Mouse (Mus musculus) heart, embryonic 10.5 days (tissue): ENCODE data around the gene Samd14. TPM values are rescaled to one million over a fixed set of nuclear protein-coding genes. Genes with fewer than 3 reads are reported as not detected.
"Not testable (repeated sequence)": the region's sequence is repeated elsewhere in the genome, so short reads cannot be mapped to it uniquely, and the experiment has no call there.

Experiments
- DNase-seq: peaks from one replicate; pipeline ENCODE4 v3.0.0-alpha.2; 2017; ENCODE audit warnings: low spot score
- H3K27ac ChIP-seq: fragments of 300-500 bp; sonication (generic); 2 replicates; pipeline ENCODE4 v1.5.1; 2016; ENCODE audit warnings: mild to moderate bottlenecking
- H3K27me3 ChIP-seq: fragments of 300-500 bp; sonication (generic); 2 replicates; pipeline ENCODE4 v1.6.1; 2016; ENCODE audit warnings: mild to moderate bottlenecking; ENCODE audit not compliant: poor library complexity, insufficient read depth, severe bottlenecking
- H3K36me3 ChIP-seq: fragments of 300-500 bp; sonication (generic); 2 replicates; pipeline ENCODE4 v1.6.1; 2016; ENCODE audit warnings: mild to moderate bottlenecking, moderate library complexity
- H3K4me1 ChIP-seq: fragments of 300-500 bp; sonication (generic); 2 replicates; pipeline ENCODE4 v1.6.1; 2016; ENCODE audit warnings: mild to moderate bottlenecking
- H3K4me3 ChIP-seq: fragments of 300-500 bp; sonication (generic); 2 replicates; pipeline ENCODE4 v1.5.1; 2016; ENCODE audit warnings: mild to moderate bottlenecking, moderate library complexity
- H3K9me3 ChIP-seq: fragments of 300-500 bp; sonication (generic); 2 replicates; pipeline ENCODE4 v1.6.1; 2016; ENCODE audit warnings: mild to moderate bottlenecking, moderate library complexity
- WGBS: fragments of 180-500 bp; shearing (Covaris S2); methylation state at CpG from one replicate; pipeline ENCODE4 v1.1.7; 2016; 5-methylcytosine and 5-hydroxymethylcytosine counted together
- polyA plus RNA-seq: library from polyadenylated mRNA; unstranded; fragments of >200 nt; fragmentation: Nextera tagmentation; extraction: Ambion mirVana; gene quantifications from 2 replicates; pipeline ENCODE4 v1.2.1, GENCODE M21; 2016

Samd14 gene
- polyA plus RNA-seq, 1 experiment from 2014 or later: 18.8 TPM

DNA sequence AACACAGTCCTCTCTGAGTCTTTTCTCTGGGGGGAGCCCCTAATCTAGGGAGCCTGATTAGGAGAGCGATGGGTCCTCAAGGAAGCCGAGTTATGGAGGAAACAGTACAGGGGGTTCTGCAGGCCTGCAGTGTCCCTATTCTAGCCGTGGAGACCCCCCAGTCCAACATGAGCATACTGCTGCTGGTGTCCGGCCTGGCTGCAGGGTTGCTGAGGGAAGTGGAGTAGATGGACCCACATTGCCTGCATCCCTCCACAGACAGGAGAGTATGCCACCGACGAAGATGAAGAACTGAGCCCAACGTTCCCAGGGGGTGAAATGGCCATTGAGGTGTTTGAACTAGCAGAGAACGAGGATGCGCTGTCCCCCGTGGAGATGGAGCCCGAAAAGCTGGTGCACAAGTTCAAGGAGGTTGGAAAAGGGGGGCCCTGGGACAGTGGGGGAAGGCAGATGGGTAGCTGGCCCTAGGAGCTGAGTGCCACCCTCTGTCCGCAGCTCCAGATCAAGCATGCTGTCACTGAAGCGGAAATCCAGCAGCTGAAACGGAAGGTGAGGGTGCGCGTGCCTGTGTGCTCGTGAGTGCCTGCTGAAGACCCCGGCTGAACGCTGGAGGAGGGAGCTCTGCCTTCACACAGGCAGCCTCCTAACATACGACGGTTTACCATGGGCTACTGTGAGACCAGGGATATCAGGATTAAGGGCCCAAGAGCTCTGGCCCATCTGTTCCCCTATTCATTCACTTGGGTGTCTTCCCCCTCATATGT is 7.9 kb upstream of the Samd14 start:
- no peak for DNase-seq
- Histone ChIP-seq H3K9me3 (no peaks in the 10 kb centered on the region), H3K27me3 (no peaks in the 10 kb centered on the region), H3K4me1 (peaks cover 81% of the 10 kb centered on the region), H3K4me3 (no peak overlapping the region), H3K27ac (peak overlapping the region; percentile 66; the same call in 1 of the 2 replicates), H3K36me3 (peaks cover 89% of the 10 kb centered on the region)
- WGBS: 88% methylated on average over 21 of the region's 21 CpGs

DNA sequence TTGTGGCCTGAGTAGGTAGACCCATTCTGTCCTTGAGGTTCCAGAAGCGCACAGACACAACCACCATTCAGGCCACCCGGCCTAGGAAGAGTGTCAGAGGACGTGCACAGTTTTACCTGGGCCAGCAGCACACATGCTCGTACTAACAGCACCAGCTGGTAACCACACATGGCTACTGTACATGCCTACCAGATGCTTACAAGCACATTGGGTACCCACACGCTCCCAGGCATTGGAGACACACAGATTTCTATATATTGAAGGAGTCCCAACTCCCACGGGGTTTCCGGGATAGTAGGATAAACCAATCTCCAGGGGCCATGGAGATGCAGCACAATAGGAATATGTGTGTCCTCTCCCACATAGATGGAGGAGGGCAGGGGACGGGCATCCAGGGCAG is 7.0 kb upstream of the Samd14 start:
- Histone ChIP-seq H3K9me3 (no peaks in the 10 kb centered on the region), H3K27me3 (no peaks in the 10 kb centered on the region), H3K36me3 (peaks cover 80% of the 10 kb centered on the region), H3K4me3 (no peak overlapping the region), H3K4me1 (peaks cover 84% of the 10 kb centered on the region), H3K27ac (no peak overlapping the region)
- no peak for DNase-seq
- 90% methylated on average over 8 of the region's 8 CpGs for WGBS

DNA sequence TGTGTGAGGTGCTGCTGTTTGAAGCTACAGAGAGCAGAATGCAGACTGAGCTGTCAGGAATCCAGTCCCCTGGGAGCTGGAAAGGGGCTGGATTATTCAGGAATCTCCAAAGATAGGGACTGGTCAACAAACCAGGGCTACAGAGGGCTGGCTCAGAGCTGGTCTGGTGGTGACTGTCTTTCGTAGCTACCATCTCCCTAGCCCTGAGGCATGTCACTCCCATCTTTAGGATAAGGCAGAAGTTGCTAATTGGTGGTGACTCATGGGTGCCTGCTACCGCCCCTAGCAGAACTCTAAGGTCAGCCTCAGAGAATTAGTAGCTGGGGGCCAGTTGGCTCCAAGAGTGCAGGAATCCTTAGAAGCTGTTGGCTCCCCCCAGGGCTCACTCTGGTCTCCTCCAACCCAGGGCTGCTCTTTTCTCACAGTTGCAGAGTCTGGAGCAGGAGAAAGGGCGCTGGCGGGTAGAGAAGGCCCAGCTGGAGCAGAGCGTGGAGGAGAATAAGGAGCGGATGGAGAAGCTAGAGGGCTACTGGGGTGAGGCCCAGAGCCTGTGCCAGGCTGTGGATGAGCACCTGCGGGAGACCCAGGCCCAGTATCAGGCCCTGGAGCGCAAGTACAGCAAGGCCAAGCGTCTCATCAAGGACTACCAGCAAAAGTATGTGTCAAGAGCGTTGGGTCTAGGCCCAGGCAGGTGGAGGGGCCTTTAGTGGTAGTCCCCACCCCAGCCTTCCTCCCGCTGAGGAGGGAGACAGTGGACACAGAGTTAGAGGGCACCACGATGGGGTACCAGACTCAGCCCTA is 5.3 kb upstream of the Samd14 start:
- Histone ChIP-seq H3K27ac (peak overlapping the region; percentile 74), H3K4me3 (peak overlapping the region; percentile 25; the same call in 1 of the 2 replicates), H3K9me3 (no peaks in the 10 kb centered on the region), H3K4me1 (peaks cover 84% of the 10 kb centered on the region), H3K27me3 (no peaks in the 10 kb centered on the region), H3K36me3 (peaks cover 64% of the 10 kb centered on the region)
- DNase-seq: no peak
- WGBS: 65% methylated on average over 12 of the region's 12 CpGs

DNA sequence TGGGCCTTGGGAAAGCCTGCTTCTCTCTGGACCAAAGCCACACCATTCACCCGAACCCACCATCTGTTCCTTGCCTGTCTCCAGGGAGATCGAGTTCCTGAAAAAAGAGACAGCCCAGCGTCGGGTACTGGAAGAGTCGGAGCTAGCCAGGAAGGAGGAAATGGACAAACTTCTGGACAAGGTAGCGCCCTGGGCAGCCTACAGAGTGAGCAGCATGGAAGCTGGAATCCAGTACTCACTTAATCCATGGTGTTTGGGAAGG is 4.8 kb upstream of the Samd14 start:
- Histone ChIP-seq H3K4me1 (peaks cover 88% of the 10 kb centered on the region), H3K36me3 (peaks cover 59% of the 10 kb centered on the region), H3K9me3 (no peaks in the 10 kb centered on the region), H3K27ac (peak overlapping the region; percentile 74), H3K27me3 (no peaks in the 10 kb centered on the region), H3K4me3 (no peak overlapping the region)
- no peak for DNase-seq
- WGBS: 69% methylated on average over 6 of the region's 6 CpGs

DNA sequence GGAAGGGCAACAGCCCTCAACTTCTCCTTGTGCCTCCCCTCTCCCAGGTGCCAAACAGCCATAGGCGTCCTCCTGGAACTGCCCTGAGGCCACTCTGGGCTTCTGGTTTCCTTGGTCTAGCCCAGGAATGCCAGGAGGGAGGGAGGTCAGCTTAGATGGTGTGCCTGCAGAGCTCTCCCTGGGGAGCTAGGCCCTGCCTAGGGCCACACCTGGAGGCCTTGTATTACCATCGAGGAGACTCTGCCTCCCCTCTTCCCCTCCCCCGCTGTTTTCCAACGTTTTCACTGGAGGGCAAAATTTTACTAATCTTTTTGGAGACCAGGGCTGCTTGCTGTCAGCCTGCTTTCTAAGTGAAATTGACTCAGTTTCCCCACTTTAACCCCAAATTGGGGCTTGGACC is 3.6 kb upstream of the Samd14 start:
- peak overlapping the region; percentile 57 for H3K4me3 ChIP-seq
- peaks cover 85% of the 10 kb centered on the region for H3K4me1 ChIP-seq
- no peaks in the 10 kb centered on the region for H3K27me3 ChIP-seq
- peaks cover 47% of the 10 kb centered on the region for H3K36me3 ChIP-seq
- H3K27ac ChIP-seq: peak overlapping the region; percentile 85
- DNase-seq: no peak
- 44% methylated on average over 4 of the region's 4 CpGs for WGBS
- no peaks in the 10 kb centered on the region for H3K9me3 ChIP-seq

DNA sequence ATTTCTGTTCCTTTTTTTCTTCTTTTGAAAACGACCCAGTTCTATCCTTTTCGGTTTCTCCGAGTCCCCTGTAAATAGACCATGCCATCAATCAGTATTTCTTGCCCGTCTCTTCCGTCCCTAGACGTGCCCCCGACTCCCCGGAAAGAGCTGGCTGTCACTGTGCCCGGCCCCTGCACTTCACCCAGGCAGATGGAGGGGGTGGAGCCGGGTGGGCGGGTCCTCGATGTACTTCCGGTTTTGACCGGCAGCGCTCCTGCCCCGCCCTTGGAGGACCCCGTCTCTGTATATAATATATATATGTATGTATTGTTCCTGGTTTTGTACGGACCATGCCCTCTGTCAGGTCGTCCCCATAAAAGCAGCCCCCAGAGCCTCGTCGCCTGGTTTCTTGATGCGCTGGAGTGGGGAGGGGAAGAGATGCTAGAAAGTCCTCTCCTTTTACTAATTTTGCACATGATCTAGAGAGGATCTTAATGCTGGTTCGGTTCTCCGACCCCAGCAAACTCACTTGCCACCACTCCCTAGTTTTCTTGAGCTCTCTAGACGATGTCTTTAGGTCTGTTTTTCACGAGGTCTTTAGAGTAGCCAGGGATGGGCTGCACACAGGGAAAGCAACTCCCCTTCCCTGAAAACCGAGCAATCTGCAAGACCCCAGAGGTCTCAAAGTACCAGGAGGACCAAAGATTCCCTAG is 3.0 kb upstream of the Samd14 start:
- peaks cover 86% of the 10 kb centered on the region for H3K4me1 ChIP-seq
- 2% methylated on average over 27 of the region's 27 CpGs for WGBS

DNA sequence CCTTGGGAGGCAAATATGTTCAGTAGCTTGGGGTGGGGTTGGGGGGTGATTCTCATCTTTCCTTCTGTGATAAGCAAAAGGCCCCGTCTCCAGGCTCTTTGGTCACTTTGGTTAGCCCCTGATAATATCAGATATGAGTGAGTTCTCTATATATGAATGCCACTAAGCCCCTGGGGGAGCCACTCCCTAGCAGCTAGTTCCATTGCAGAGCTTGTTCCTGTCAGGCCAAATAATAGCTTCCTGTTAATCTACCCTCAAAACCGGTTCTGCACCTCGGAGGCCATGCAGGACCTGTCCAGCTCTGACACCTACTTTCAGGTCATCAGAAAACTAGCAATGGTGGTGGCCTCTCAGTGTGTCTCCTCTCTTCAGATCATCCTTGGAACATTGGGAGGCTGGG is 2.3 kb upstream of the Samd14 start:
- no peak for DNase-seq
- Histone ChIP-seq H3K27me3 (no peaks in the 10 kb centered on the region), H3K27ac (peak overlapping the region; percentile 85; the same call in 1 of the 2 replicates), H3K9me3 (no peaks in the 10 kb centered on the region), H3K4me3 (no peak overlapping the region), H3K36me3 (peaks cover 34% of the 10 kb centered on the region), H3K4me1 (peaks cover 90% of the 10 kb centered on the region)
- WGBS: 59% methylated on average over 3 of the region's 3 CpGs

More for the DNA sequence above, 3.0 kb upstream of the Samd14 start:
- Histone ChIP-seq H3K27me3 (no peaks in the 10 kb centered on the region), H3K4me3 (peak overlapping the region; percentile 57), H3K36me3 (peaks cover 42% of the 10 kb centered on the region), H3K27ac (peak overlapping the region; percentile 85), H3K9me3 (no peaks in the 10 kb centered on the region)
- peak; percentile 93 for DNase-seq

DNA sequence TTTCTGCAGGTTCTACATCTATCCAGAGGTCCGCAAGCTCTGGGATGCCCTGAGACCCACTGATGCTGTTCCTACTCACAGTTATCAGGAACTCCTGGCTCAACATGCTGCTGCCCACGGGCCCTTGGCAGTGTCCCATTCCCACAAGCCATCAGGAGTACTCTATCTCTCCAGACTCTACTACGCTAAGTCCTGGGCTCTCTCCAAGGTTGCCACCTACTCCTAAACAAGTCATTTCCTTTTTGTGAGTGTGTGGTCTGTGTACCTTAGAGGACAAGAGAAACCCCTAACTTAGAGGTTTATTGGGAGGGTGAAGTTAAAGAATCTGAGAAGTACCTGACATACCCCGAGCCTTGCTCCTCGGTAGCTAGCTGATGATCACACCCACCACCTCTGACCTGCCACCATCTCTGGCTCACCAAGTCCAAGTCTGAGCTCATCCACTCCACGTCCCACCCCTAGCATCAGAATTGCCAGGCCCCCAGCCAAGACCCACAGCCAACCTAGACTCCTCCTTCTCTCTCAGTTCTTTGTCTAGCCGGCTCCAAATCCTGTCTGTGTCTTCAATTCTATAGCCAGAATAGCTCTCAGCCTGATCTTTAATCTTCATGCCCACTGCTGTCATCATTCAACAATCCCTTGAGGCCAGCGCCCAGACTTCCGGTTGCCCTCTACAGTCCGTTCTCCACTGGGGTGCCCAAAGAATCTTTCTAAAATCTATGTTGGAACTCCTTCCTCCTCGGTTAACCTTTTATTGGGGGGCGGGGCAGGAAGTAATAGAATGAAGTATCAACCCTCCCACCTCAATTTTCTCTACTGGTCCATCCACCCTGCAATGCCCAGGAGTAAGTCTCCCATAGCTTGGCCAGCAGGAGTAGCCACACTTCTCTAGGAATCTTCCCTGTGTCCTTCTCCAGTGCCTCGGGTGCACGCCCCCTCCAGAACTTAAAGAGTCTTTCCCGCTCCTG is 734 bp upstream of the Samd14 start:
- H3K27ac ChIP-seq: peak overlapping the region; percentile 94
- no peaks in the 10 kb centered on the region for H3K9me3 ChIP-seq
- peaks cover 83% of the 10 kb centered on the region for H3K4me1 ChIP-seq
- H3K27me3 ChIP-seq: no peaks in the 10 kb centered on the region
- no peak for DNase-seq
- 35% methylated on average over 15 of the region's 15 CpGs for WGBS
- H3K36me3 ChIP-seq: peaks cover 20% of the 10 kb centered on the region
- H3K4me3 ChIP-seq: peak overlapping the region; percentile 80

DNA sequence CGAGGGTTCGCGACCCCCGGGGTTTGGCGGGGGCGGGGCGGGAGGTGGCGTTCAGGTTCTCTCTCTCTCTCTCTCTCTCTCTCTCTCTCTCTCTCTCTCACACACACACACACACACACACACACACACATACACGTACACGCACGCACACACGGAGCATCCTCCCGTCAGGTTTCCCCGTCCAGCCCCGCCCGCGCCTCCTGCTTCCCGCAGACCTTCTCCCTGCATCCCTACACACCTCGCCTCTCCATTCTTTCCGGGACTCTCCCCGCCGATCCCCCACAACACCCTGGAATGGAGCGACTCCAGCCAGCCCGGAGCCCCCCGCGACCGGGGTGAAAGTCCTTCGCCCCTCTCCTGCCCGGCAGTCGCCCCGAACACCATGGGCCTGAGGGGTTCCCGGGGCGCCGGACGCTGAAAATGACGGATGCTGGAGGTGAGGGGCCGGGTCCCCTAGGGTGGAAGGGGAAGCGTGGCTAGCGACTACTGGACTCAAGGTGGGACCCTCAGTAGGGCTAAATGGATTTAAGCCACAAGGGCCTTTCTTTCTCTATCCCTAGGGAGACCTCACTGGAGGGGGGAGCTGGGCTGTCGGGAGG is 561 bp downstream of the Samd14 start:
- Histone ChIP-seq H3K4me1 (peaks cover 73% of the 10 kb centered on the region), H3K27ac (peak overlapping the region; percentile 94), H3K36me3 (peaks cover 16% of the 10 kb centered on the region), H3K9me3 (no peaks in the 10 kb centered on the region), H3K4me3 (peak overlapping the region; percentile 80), H3K27me3 (no peaks in the 10 kb centered on the region)
- DNase-seq: no peak
- under 1% methylated on average over 37 of the region's 40 CpGs for WGBS

DNA sequence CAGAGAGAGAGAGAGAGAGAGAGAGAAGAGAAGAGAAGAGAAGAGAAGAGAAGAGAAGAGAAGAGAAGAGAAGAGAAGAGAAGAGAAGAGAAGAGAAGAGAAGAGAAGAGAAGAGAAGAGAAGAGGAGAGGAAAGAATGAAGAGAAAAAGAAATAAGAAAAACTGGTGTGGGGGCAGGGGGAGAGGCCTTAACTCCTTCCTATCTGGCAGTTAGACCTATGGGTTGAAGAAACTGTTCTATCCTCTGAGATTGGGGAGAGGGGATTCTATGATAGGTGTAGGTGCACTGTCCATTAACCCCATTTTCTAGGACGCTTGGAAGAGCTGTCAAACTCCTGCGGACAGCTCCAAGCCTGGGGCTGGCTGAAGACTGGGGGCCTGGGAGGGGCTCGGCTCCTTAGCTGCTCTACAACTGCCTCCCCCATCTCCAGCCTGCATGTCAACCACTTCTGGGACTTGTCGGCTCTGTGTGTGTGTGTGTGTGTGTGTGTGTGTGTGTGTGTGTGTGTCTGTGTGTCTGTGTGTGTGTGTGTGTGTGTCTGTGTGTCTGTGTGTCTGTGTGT is 1.2 kb downstream of the Samd14 start:
- H3K4me3 ChIP-seq: peak overlapping the region; percentile 80
- H3K4me1 ChIP-seq: peaks cover 73% of the 10 kb centered on the region
- DNase-seq, H3K27me3 ChIP-seq, H3K9me3 ChIP-seq: not testable (repeated sequence)
- H3K27ac ChIP-seq: peak overlapping the region; percentile 94
- 11% methylated on average over 3 of the region's 4 CpGs for WGBS
- H3K36me3 ChIP-seq: peaks cover 14% of the 10 kb centered on the region

DNA sequence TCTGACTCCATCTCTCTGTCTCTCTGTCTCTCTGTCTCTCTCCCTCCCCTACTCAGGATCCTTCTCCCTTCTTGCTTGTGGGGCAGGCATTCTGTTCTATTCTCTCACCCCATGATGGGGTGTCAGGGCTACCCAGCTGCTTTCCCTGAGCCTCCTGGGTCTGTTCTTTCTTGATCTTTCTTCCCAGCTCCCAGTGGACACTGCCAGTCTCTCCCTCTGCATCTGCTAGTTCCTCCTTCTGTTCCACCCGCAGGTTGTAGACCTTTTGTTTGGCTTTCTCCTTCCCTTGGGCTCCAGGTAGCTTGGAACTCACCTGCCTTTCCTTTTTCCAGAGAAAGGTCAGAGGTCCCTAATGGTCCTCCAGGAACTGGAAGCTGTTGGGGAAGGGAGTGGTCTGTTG is 1.7 kb downstream of the Samd14 start:
- Histone ChIP-seq H3K27me3 (no peaks in the 10 kb centered on the region), H3K4me1 (peaks cover 73% of the 10 kb centered on the region), H3K9me3 (no peaks in the 10 kb centered on the region), H3K4me3 (peak overlapping the region; percentile 80), H3K36me3 (peaks cover 13% of the 10 kb centered on the region; the same call in 1 of the 2 replicates), H3K27ac (peak overlapping the region; percentile 94)
- WGBS: 17% methylated on average over 1 of the region's 1 CpGs
- DNase-seq: no peak
